Mouse (Mus musculus) right cerebral cortex, adult 18-20 months (tissue): ENCODE measurements around the gene Ptpre.
A peak's percentile ranks its signal among the peaks of the same experiment; 100 is the strongest.

ENCODE experiments used
- DNase-seq: peaks from one replicate; pipeline ENCODE4 v3.0.0; 2022; ENCODE audit warnings: mixed read lengths

The Ptpre gene

DNA sequence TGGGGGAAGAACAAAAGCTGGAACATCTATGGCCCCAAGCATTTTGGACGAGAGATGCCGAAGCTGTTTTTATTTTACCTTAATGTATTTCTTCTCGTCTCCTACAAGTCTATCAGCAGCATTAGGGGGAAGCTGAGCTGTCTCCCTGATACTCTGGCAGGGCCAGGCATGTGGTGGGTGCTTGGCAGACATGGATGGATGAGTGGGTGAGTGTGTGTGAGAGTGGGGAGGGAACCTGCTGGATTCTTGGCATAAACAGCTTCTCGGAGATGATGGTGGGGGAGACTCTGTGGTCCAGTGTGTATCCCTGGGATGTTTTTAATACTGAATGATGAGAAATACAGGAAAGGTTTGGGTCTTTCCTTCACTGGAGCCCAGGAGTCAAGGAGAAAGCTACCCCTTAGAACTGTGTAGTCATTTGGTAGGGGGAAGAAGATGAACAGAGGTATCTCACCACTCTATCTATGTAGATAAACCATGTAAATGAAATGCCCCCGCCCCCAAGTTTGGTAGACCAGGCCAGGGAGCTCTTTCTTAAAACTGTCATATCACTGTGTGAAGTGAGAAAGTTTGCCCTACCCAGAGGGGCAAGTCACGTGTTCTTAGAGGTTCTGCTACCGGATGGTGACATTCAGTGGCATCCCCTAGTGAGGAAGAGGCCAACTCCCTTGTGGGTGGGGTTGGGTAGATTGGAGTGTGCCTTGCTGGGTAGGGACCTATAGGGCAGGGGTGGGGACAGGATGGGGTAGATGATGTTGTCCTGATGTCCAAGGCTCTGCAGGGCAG lies 43.2 kb downstream of the Ptpre start:
- peak; percentile 78 for DNase-seq

DNA sequence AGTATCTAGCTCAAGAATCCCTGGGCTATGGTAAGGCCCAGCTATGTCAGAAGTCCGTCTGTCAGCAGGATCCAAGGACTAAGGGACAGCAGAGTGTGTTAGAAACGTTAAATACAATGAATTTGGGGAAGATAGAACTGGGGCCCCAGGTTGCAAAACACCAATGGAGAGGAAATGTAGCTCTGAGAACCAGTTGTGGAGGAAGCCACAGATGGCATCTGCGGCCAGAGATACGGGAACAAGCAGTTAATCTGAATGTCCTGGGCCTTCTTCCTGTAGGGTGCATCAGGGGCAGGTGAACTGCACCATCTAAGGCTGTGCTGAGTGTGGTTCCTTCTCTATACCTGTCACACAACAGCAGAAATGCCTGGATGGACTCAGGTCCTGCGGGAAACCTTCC lies 43.8 kb downstream of the Ptpre start:
- no peak for DNase-seq

DNA sequence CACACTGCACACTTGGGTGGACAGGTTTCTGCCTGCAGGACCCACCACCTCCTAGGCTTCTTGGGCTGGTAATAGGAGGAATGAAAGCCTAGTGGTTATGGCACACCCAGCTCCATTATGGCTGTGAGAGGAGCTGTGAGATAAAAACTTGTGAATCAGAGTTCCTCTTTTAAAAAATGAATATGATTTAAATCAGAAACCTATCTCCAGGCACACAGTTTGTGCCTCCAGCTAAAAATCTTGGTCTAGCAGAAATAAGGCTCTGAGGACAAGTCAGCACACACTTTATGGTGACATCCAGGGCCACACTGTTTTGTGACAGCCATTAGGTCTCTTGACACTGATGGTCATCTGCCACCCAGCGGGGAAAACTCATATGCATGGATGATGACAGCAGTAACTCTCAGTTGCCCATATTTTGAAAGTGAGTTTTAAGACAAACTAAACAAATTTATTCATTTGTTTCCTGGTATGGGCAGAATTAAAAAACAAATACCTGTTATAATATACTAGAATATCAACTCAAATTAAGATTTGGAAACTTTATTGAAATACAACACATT lies 47.9 kb downstream of the Ptpre start:
- DNase-seq: no peak

DNA sequence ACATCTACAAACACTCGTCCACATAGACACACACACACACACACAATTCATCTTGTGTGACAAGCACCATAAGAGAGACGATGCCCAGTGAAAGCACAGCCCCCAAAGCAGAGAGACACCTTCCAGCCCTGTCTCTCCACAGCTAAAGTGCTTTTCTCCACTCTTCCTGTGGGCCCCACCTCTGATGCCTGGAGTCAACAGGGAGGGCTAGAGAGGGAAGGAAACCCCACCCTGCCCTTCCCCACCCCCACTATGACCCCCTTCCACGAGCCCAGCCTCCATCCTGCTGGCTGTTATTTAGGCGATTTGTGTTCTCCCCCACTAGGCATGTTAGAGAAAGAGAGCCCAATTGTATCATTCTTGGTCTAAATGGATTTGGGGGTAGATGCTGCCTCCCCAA lies 49.1 kb downstream of the Ptpre start:
- no peak for DNase-seq

DNA sequence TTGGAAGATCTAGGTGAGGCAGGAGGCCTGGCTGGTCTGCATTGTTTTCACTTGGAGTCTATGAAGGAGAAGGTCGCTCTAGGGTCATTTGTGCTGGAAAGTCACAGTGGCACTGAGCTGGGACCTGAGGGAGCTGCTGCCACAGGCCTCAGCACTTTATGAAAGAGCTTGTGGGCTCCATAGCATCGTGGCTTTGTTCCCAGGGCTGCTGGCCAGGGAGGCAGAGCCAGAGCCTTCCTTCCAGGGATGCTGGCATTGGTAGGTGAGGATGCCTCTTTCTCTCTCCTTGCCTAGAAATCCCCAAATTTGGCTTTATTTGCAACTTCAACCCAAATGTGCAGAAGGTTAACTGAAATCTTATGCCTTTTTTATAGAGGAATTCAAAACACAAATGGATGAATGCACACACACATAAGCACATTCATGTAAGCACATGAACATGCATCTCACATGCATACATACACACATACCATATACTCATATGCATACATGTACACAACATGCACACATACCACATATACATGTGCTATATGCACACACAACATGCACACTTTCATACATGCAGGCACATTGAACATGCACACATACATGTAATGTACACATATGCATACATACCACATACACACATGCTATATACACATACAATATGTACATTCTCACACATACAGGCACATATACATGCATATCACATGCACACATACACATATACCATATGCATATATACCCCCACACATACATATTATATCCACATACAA lies 50.7 kb downstream of the Ptpre start:
- no peak for DNase-seq

DNA sequence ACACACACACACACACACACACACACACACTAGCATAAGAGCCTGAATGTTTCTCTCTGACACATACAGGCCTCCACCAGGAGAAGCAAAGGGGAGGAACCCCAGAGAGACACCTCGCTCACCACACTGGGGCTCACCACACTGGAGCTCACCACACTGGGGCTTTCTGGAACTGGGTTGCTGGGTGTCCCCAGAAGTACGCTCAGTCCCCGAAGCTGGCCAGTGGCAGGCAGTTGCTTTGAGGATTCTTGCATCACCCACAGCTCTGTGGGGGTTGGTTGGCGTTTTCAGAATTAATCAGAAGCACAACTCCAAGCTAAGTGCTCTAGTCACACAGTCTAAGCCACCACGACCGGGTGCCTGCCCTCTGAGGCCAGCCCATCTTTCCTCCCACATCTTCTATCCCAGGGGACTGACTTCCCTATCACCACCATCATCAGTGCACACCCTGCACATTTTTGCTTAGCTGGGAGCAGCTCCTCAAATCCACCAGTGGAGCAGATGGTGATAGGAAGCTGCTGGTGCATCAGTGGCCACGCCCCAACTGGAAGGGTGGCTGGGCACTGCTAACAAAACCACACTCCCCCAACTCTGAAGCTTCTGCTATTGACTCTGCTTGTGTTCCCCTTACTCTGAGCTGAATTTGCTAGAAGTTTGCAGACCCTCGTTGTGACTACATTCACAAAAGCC lies 51.5 kb downstream of the Ptpre start:
- DNase-seq: no peak

DNA sequence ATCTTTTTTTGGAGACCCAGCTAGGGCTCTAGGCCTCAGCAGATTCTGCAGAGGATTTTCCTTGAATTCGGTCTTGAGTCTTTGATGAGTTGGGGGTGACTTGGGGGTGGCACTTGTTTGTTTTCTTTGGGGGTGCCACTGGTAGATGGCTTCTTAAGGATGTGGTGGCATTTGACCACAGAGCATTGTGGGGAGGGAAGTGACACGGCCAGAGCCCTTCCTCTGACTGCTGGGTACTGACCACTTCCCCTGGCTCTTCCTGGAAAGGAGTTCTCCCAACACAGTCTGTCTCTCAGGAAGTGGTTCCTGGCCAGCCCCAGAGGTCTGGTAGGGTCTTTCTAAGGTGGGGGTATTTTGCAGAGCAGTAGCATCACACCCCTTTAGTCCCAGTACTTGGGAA lies 54.2 kb downstream of the Ptpre start:
- no peak for DNase-seq

DNA sequence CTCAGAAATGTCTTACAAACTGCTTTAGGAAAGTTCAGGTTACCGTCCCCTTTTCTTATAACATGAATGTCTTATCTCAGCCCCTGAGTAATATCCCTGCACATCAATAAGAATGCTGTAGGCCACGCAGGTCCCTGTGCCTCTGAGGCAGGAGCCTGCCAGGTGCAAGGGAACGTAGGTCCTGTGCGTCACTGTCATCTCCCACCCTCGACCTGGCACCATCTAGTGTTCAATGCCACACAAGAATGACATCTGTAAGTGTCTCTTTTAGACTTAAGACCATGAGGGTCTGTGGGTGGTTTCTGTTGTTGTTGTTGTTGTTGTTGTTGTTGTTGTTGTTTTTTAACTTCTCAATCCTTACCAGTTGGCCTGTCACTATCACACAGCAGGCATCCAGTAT lies 56.0 kb downstream of the Ptpre start:
- DNase-seq: no peak

DNA sequence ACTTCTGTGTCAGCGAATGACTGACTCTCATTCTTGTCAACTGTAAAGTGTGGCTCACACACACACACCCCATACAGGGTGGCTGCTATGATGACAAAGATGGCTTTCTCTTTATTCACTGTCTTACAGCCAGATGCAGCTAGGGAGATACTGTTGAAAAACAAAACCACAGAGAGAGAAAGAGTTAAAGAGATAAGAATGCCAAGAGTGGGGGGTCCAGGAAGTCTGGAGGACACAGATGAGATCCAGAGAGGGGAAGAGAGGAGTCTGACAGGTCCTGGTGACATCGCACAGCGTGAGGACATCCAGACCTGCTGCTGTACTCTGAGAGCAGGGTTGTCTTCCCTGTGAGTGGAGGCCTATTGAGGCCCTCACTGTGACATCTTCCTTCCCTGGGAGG lies 56.5 kb downstream of the Ptpre start:
- DNase-seq: no peak

DNA sequence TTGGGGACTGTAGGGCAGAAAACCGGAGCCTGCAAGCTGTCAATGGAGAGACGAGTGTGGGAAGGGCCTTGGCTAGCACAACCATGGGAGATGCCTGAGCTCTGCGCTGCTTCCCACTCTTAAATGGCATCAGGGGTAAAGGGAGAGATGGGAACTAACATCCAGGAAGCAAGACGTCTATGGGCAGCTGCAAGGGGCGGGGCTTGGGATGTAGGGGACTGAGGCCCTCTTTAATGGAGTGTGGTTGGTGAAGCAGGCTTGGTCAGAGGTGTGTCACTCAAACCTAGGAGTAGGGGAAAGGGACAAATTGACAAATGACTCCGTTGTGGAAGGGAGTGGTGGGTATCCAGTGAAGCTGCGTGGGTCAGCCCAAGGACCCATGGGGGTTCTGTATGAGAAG lies 57.4 kb downstream of the Ptpre start:
- DNase-seq: no peak

DNA sequence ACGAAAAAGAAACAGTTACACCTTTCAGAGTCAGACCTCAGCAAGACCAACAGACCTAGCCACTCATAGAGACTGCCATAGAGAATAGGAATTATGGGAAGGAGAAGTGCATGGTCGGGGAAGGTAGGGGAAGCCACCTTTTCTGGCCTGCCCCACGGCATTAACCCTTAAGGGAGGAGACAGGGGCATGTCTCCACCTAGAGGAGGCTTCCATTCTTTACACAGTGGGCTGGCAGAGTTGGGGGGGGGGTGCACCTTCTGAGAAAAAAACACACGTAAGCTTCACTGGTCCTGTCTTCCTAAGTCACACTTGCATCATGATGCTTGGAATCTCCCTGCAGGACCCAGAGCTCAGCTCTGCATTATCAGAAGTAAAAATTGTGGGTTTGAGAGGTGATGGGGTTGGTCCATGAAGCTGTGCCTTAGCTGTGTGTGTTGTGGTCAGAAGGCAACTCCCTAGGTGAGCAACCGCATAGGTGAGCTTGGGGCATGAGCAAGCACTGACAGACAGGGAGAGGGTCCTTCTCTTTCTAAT lies 58.4 kb downstream of the Ptpre start:
- DNase-seq: no peak

DNA sequence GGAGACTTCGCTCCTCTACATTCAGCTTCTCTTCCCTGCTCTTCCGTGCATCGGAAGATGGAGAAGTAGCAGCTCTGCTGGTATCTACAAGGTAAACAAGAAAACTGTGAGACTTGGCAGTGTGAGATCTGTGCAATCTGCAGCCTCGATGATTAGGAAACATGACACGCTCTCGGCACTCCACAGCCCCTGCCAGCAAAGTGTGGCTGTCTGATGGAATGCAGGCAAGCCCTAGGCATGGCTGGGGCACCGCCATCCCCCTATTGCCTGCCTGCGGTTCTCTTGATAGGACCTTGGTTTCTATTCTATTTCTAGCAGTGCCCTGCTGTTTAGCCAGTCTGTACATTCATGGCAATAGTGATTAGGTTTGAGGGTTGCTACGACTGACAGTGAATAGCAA lies 59.7 kb downstream of the Ptpre start:
- no peak for DNase-seq

DNA sequence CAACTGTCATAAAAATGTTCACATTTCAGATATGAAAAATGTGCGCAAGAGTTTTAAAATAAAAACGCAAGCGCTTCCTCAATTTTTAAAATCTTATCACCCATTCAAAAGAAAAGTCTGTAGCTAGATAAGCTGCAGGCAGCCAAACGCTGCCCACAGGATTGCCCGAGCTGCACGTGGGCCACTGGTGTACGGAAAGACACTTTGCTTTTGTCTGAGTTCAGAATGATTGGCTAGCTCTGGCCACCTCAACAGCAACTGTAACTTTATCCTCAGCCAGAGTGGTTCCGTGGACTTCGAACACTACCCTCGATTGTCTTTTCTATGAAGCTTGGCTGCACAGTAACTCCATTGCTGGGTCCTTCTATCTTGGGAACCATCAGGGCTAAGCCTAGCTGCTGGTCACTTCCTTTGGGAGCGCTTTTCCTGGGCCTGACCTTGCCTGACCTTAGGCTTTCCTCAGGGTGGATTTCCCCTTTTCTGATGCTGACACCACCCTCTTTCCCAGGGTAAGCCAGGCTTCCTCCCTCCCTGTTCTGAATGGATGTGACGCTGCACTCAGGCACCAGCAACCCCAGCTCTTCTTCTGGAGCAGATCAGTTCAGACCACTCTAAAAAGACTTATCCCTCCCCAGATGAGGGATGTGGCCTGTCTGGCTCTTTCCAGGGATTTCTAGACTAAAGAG lies 60.5 kb downstream of the Ptpre start:
- no peak for DNase-seq

DNA sequence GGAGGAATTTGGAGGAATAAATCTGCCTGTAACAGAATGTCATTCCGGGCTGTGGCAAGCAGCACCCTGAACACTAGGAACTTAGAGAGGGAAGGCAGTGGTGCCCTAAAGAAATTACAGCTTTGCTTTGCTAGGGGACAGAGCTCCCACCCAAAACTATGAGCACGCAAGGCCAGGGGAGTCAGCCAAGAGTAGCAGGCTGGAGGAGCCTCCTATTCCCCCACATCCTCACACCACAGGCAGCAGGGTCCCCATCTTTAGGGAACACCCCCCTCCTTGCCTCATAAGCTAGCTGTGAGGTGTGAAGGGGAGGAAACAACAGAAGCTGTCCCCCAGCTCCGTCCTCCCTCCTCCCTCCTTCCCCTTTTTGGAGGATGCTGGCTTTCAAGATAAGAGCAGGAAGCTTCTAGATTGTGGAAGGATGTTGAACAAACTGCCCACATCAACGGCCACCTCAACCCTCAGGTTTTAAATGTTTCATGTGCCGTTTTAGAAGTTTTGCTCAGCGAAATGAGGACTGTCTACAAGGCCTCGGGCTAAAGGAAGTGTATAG lies 61.1 kb downstream of the Ptpre start:
- no peak for DNase-seq

DNA sequence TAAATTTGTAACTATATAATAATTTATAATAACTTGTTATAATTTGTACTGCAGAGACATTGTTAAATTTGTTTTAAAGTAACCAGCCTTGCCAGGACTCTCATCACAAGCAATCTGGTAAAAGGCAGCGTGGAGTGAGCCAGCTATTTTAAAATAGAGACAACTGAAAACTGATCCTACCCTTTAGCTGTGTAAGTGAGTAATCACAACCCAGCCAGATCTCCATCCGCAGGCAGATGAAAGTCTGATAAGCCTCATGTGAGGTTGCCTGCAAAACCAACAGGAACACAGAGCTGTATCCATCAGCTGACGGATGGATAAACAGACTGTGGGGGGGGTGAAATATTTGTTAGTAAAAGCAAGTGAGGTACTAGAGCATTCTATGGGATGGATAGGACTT lies 62.8 kb downstream of the Ptpre start:
- no peak for DNase-seq

DNA sequence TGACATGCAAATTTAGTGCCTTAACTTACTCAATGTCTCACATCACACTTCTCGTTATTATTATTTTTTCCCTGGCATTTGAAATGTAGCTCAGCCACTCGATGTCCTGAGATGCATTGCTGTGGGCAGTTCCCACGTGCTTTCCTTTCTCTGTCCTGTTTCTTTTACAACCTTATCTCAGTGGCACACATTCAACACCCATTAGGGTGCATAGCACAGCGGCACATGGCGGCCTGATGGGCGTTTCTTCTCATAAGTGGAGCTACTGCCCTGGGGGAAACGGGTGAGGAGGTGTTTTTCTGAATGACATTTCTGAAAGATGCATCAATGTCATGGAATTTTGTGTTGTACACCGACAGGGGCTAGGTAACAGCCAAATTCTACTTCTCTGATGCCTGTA lies 64.3 kb downstream of the Ptpre start:
- no peak for DNase-seq

DNA sequence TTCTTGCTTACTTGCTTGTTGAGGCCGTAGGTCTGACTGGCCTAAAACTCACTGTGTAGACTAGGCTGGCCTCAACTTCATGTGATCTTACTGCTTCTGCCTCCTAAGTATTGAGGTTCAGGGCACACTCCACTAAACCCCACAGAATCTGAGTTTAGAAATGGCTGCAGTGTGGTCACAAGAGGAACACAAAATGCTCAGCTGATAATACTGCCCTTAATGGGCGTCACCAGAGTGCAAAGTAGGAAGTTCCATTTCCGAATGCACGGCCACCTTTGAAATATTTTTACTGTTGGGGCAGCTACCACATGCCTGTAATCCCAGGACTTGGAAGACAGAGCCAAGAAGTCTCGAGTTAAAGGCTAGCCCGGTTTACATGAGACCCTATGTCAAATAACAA lies 65.0 kb downstream of the Ptpre start:
- DNase-seq: no peak

DNA sequence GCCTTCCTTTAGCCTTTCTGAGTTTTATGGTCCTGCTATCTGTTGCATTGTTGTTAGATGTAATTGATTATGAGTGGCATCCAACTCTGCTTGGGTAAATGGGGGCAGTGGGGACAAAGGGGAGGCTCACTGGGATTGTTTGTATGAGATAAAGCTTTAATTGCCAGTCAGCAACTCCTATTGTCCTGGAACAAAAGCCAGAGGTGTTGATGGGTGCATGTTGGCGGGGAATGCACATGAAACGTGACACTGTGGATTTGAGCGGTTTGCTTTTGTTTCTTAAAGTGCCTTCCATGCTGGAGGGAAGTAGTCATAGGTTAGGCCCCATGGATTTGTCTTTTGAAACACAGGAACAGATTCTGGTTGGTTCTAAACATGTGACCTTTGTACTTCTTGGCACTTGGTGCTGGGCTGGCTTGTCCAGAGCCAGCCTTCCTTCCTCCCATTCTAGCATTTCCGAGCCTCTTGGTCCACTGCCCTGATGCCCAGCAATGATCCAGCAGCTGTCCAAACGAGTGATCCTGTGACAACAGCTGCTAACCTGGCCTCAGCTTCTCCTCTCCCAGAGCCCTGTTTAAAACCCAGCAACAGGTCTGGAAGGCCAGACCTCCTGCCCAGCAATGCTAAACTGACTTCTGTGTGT lies 65.7 kb downstream of the Ptpre start:
- DNase-seq: no peak

DNA sequence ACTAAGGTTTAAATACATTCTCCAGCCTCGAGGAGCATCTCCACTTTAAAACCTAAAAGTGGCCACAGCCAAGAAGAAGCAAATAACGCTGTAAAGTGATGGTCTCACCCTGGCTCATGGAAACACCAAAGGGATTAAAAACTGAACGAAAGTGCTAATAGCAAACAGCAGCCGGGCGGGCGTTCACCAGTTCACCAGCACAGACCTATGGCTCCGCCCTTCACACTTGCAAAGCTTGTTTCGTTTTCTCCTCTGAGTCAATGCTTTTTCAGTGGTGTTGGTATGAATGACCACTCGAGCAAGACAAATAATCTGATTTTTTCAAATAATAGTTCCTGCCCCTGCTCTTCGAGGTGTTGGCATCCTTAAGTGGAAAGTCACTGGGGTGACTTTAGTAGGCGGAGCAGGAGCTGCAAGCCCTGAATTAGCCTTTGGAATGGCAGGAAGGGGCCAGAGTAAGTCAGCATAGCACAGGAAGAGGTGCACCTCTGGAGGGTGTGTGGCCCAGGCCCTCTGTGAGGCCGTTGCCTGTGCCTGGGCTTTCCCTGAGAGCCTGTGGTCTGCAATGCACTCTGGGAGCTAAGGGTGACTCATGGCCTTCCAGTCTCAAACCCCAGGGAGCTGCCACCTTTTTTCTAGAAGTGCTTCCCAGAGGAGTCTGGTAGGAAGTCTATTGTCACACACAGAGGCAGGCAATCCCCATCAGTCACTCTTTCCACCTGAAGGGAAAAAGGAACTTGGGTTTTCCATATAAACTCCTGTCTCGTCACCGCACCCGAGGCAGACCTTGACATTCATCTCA lies 67.9 kb downstream of the Ptpre start:
- no peak for DNase-seq

DNA sequence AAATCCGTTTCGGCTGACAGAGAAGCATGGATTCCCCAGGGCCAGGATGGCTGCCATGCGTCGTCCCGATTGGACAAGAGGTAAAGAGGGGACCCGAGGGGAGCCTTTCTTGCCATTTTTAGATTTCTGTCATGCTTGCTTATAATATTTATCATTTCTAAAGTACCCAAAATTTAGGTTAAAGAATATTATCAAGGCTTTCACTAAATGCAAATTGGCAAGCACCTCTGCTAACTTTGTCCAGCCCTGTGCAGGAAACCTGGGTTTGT lies 68.5 kb downstream of the Ptpre start:
- no peak for DNase-seq

DNA sequence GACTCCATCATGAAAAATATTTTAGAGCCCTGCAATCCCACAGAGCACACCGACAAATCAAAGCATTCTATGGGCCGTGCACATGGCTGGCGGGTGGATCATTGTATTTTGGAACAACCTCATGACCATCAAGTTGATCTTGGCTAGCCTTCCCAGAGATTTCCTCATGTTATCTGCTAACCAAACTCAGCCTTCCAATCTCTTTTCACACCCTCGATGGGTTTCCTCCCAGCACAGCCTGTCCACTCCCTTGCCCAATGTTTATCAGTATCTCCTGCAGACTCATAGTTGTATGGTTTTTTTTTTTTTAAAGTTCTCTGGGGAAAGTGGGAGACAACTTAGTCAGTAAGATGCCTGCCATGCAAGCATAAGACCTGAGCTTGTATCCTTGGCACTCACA lies 70.9 kb downstream of the Ptpre start:
- no peak for DNase-seq
